Mouse (Mus musculus) heart, adult 2 months (tissue): ENCODE measurements around the gene Trip13. TPM values are rescaled to one million over a fixed set of nuclear protein-coding genes. Genes with fewer than 3 reads are reported as not detected.

Experiments
- DNase-seq, 2 experiments: peaks; one replicate each; pipeline ENCODE4 v3.0.0; 2021
- H3K27ac ChIP-seq: fragments of 200-600 bp; 2 replicates; pipeline ENCODE4 v1.8.1; 2022
- H3K27me3 ChIP-seq: fragments of 200-500 bp; 2 replicates; pipeline ENCODE4 v1.6.1; 2012; ENCODE audit warnings: mild to moderate bottlenecking, low read length, inconsistent platforms, mixed read lengths; ENCODE audit not compliant: control insufficient read depth, insufficient read depth
- H3K36me3 ChIP-seq: fragments of 200-500 bp; 2 replicates; pipeline ENCODE4 v1.6.1; 2012; ENCODE audit warnings: low read length, inconsistent platforms; ENCODE audit not compliant: control insufficient read depth, insufficient read depth
- H3K4me1 ChIP-seq: fragments of 200-500 bp; 2 replicates; pipeline ENCODE4 v1.6.1; 2011; ENCODE audit warnings: low read length; ENCODE audit not compliant: control insufficient read depth, insufficient read depth
- H3K4me3 ChIP-seq: fragments of 200-600 bp; 2 replicates; pipeline ENCODE4 v1.8.1; 2022
- H3K79me2 ChIP-seq: fragments of 200-500 bp; replicated peaks from 2 replicates; pipeline ENCODE4 v1.6.1; 2012; ENCODE audit warnings: mild to moderate bottlenecking, inconsistent platforms, low read length, moderate library complexity, mixed read lengths; ENCODE audit not compliant: control insufficient read depth, insufficient read depth
- H3K9ac ChIP-seq: fragments of 200-500 bp; 2 replicates; pipeline ENCODE4 v1.6.1; 2012; ENCODE audit warnings: low read depth, mild to moderate bottlenecking, control low read depth, inconsistent platforms, low read length, mixed read lengths
- CTCF ChIP-seq: fragments of 200-600 bp; IDR thresholded peaks from 2 replicates; pipeline ENCODE4 v1.8.1; 2022; ENCODE audit warnings: antibody characterized with exemption, mild to moderate bottlenecking, moderate library complexity
- EP300 ChIP-seq: fragments of 200-500 bp; IDR thresholded peaks from 2 replicates; pipeline ENCODE4 v1.6.1; 2011; ENCODE audit warnings: low read depth, low read length, control low read depth; ENCODE audit not compliant: insufficient read depth
- POLR2A ChIP-seq: fragments of 200-500 bp; IDR thresholded peaks from 2 replicates; pipeline ENCODE4 v1.6.1; 2011; ENCODE audit warnings: mild to moderate bottlenecking, low read depth, low read length, control low read depth; ENCODE audit not compliant: insufficient read depth
- WGBS: fragments of 180-500 bp; shearing (Covaris S2); methylation state at CpG from one replicate; pipeline ENCODE4 v1.1.7; 2018; 5-methylcytosine and 5-hydroxymethylcytosine counted together
- intact Hi-C: fragments of 180-260 bp; cut with DNase I; formaldehyde crosslinking; loops from one replicate; pipeline ENCODE4 v1.15.1; 2025
- polyA plus RNA-seq: library from polyadenylated mRNA; depleted of rRNA; stranded (reverse); fragments of >200 nt; gene quantifications from 2 replicates; pipeline ENCODE4 v1.2.3, GENCODE M21; 2012
- total RNA-seq, 2 experiments: library from RNA; stranded (reverse); gene quantifications; 2 replicates each; pipeline ENCODE4 v1.2.3; 2021

Trip13 gene
- total and polyA plus RNA-seq, 3 experiments: 0.14 to 0.27 (median 0.21) TPM

DNA sequence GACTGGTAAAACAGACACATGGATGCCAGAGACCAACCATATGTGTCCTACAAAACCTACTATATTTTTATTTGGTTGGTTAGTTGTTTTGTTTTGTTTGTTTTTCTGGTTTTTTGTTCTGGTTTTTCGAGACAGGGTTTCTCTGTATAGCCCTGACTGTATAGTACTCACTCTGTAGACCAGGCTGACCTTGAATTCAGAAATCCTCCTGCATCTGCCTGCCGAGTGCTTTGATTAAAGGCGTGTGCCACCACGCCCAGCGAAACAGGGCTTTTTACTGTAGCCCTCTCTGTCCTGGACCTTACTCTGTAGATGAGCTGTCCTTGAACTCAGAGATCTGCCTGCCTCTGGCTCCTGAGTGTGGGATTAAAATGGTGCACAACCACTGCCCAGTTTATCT lies 1.5 kb upstream of the Trip13 start:
- Histone ChIP-seq H3K36me3 (no peaks in the 10 kb centered on the region), H3K27ac (no peak overlapping the region), H3K4me1 (peaks cover 4% of the 10 kb centered on the region), H3K4me3 (no peak overlapping the region), H3K79me2 (no peaks in the 10 kb centered on the region), H3K9ac (no peak overlapping the region), H3K27me3 (no peaks in the 10 kb centered on the region)
- TF ChIP-seq EP300 (no peak), POLR2A (no peak), CTCF (no peak)
- no peak for DNase-seq
- intact Hi-C loops: no loop called here
- 97% methylated on average over 5 of the region's 5 CpGs for WGBS

DNA sequence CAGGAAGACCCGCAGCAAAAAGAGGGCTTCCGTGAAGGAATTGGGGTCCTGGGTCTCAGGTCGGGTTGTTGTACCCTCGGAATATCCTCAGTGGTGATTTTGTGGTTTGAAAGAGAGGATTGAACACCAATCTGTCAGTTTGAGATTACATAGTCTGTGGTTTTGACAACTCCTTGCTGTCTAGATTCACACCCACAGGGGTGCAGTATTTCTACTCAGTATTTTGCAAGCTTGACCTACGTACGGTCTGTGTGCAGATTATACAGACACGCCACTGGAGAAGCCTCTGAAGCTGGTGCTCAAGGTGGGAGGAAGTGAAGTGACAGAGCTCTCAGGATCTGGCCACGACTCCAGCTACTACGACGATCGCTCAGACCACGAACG lies 585 bp upstream of the Trip13 start:
- TF ChIP-seq POLR2A (no peak), EP300 (no peak)
- WGBS: 26% methylated on average over 13 of the region's 13 CpGs

GRCm38 (mm10) chr13:73936938-73937320 lies 655 bp downstream of the Trip13 start:
- no peaks in the 10 kb centered on the region for H3K79me2 ChIP-seq
- no peaks in the 10 kb centered on the region for H3K36me3 ChIP-seq
- 14% methylated on average over 5 of the region's 5 CpGs for WGBS
- TF ChIP-seq CTCF (no peak), POLR2A (no peak), EP300 (no peak)
- peak overlapping the region; percentile 84 for H3K9ac ChIP-seq
- peaks cover 4% of the 10 kb centered on the region for H3K4me1 ChIP-seq
- H3K4me3 ChIP-seq: no peak overlapping the region; the same call in 1 of the 2 replicates
- H3K27ac ChIP-seq: no peak overlapping the region
- intact Hi-C loops: no loop called here
- DNase-seq: no peak
- no peaks in the 10 kb centered on the region for H3K27me3 ChIP-seq

More for the DNA sequence above, 585 bp upstream of the Trip13 start:
- Histone ChIP-seq H3K27me3 (no peaks in the 10 kb centered on the region), H3K4me3 (peak overlapping the region; percentile 95), H3K79me2 (no peaks in the 10 kb centered on the region), H3K27ac (peak overlapping the region; percentile 89), H3K9ac (peak overlapping the region; percentile 84), H3K36me3 (no peaks in the 10 kb centered on the region), H3K4me1 (peaks cover 4% of the 10 kb centered on the region)
- DNase-seq: no peak
- intact Hi-C loops: no loop called here

- no peaks in the 10 kb centered on the region for H3K79me2 ChIP-seq
- TF ChIP-seq CTCF: no peak
- no peak for TF ChIP-seq EP300
- no peak for TF ChIP-seq POLR2A
- H3K27me3 ChIP-seq: no peaks in the 10 kb centered on the region
- no peak overlapping the region for H3K4me3 ChIP-seq
- no peaks in the 10 kb centered on the region for H3K4me1 ChIP-seq
- intact Hi-C loops: no loop called here
- no peak overlapping the region for H3K9ac ChIP-seq
- H3K36me3 ChIP-seq: no peaks in the 10 kb centered on the region
- 87% methylated on average over 10 of the region's 10 CpGs for WGBS
- H3K27ac ChIP-seq: no peak overlapping the region
- no peak for DNase-seq
Measured at GRCm38 (mm10) chr13:73932201-73932600, 5.4 kb downstream of the Trip13 start.

DNA sequence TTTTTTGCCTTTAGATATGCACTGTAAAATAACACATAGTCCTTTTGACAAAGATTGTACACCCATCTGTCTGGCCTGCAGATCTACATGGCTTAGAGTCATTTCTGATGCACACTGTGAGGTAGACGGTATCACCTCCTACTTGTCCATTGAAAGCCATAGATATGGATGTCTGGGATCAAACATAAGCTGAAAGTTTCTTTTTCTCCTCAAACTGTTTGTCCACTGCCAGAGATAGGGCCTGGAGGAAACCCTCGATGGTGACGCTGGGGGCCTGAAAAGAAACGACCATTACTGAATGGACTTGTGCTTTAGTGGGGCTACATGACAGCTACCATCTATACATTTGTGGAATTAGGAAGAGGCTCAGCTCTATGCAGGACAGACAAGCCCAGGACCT lies 24.5 kb downstream of the Trip13 start:
- no peaks in the 10 kb centered on the region for H3K79me2 ChIP-seq
- no peaks in the 10 kb centered on the region for H3K27me3 ChIP-seq
- H3K4me1 ChIP-seq: no peaks in the 10 kb centered on the region
- H3K36me3 ChIP-seq: no peaks in the 10 kb centered on the region
- no peak for DNase-seq
- TF ChIP-seq EP300 (no peak), POLR2A (no peak), CTCF (no peak)
- no peak overlapping the region for H3K9ac ChIP-seq
- H3K27ac ChIP-seq: no peak overlapping the region
- no peak overlapping the region for H3K4me3 ChIP-seq
- intact Hi-C loops: no loop called here
- WGBS: 90% methylated on average over 4 of the region's 4 CpGs

DNA sequence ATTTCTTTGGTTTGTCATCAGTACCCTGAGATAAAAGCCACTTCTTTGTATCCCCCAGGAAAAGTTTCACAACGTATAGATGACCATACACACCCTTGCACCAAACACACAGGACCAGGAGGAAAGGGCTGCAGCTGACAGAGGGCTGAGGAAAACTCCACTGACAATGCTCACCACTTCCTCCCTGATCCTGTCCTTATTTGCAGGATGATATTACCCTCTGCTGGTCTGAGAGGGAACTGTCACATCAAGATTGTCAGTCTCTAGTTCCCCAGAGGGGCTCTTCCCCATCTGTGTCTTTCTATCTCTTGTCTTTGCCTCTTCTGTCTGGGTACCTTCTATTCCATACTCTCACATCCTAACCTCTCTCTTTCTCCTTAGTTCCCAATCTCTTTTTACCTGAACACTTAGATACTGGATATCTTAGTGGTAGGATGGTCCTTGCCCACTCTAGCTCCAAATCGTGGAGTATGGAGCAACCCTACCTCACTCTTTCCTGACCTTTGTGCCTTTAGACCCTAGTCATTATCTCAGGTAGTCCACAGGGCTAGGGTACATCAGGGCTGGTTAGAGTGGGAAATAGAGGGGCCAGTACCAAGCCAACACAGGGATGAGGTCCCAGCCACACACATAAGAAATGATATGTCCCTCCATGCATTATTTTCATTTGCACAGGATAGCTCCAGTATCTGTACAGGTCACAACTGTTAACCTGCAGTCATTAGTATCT lies 29.7 kb downstream of the Trip13 start:
- Histone ChIP-seq H3K79me2 (no peaks in the 10 kb centered on the region), H3K27ac (no peak overlapping the region), H3K27me3 (no peaks in the 10 kb centered on the region), H3K4me1 (no peaks in the 10 kb centered on the region), H3K4me3 (no peak overlapping the region), H3K9ac (no peak overlapping the region), H3K36me3 (no peaks in the 10 kb centered on the region)
- intact Hi-C loops: loop anchor here (1.0 to 5.0 kb wide), 4 partner anchors 77 to 396 kb away; no protein-coding TSS in a partner anchor
- WGBS: 54% methylated on average over 2 of the region's 2 CpGs
- TF ChIP-seq EP300 (0 out of 2 replicates have a peak, but pooled peaks have one; percentile 62), CTCF (peak; percentile 86), POLR2A (no peak)
- no peak for DNase-seq
